15 mouse cellular contexts compared by ENCODE assay signal in genomic region chr10:112876655-112877393, GRCm38 (mm10). TPM values are rescaled to one million over a fixed set of nuclear protein-coding genes. Genes with fewer than 3 reads are reported as not detected.
A peak's percentile ranks its signal among the peaks of the same experiment; 100 is the strongest.
DNase-seq lines count a peak whose midpoint lies in the region; ATAC-seq and TF ChIP-seq lines count a peak whose summit lies in the region.
"Had no signal": no experiment of that assay in that cellular context is flagged by ENCODE, and none has a peak within 500 bp of the region (broad histone marks: within the 10 kb centered on the region; RNA-seq: fewer than 3 reads in every experiment).

No protein-coding gene starts in this region.

- peak; percentile 74; the same call in 1 of the 2 replicates for ATAC-seq in midbrain, embryonic 11.5 days (ENCODE audit: low FRiP score)
- no peak for ATAC-seq in midbrain, postnatal 0 days (ENCODE audit: low FRiP score)
- no peak for ATAC-seq in erythroid progenitor cell, adult 5-6 weeks (replicated peaks; ENCODE audit: low FRiP score, poor library complexity, severe bottlenecking)
- ATAC-seq: CD4-positive, CD25-positive, alpha-beta regulatory T cell, adult 4 months had no signal

- WGBS in midbrain, embryonic 11.5 days, result 70% methylated on average over 1 of the region's 1 CpGs
- 44% methylated on average over 1 of the region's 1 CpGs for WGBS in midbrain, postnatal 0 days

- H3K9me3 ChIP-seq in midbrain, embryonic 11.5 days (ENCODE audit: control insufficient read depth, low read length), result no peaks in the 10 kb centered on the region
- H3K9me3 ChIP-seq in midbrain, postnatal 0 days (ENCODE audit: low read length), result no peaks in the 10 kb centered on the region
- H3K9me3 ChIP-seq: embryonic facial prominence, embryonic 10.5 days; stomach, embryonic 15.5 days had no signal

- no peak overlapping the region for H3K4me2 ChIP-seq in midbrain, embryonic 11.5 days
- H3K4me2 ChIP-seq in midbrain, postnatal 0 days (ENCODE audit: low read depth, low read length, poor library complexity, severe bottlenecking), result no peak overlapping the region
- H3K4me2 ChIP-seq: stomach, embryonic 15.5 days had no signal

- TF ChIP-seq CTCF in midbrain, postnatal 0 days (IDR thresholded peaks at IDR 0.05), result no peak

- H3K27ac ChIP-seq in midbrain, embryonic 11.5 days (ENCODE audit: low read depth, low read length), result no peak overlapping the region
- no peak overlapping the region for H3K27ac ChIP-seq in midbrain, postnatal 0 days (ENCODE audit: low read depth, low read length)
- H3K27ac ChIP-seq: embryonic facial prominence, embryonic 10.5 days; stomach, embryonic 15.5 days had no signal

- no peak overlapping the region for H3K9ac ChIP-seq in midbrain, embryonic 11.5 days (ENCODE audit: low read length)
- H3K9ac ChIP-seq in midbrain, postnatal 0 days (replicated peaks; ENCODE audit: low read length, poor library complexity, severe bottlenecking), result no peak overlapping the region
- H3K9ac ChIP-seq: stomach, embryonic 15.5 days had no signal

- H3K4me1 ChIP-seq in midbrain, embryonic 11.5 days (ENCODE audit: control insufficient read depth, insufficient read depth, low read length), result no peaks in the 10 kb centered on the region
- H3K4me1 ChIP-seq in midbrain, postnatal 0 days (ENCODE audit: insufficient read depth, low read length), result no peaks in the 10 kb centered on the region
- H3K4me1 ChIP-seq: embryonic facial prominence, embryonic 10.5 days; stomach, embryonic 15.5 days had no signal

- no peak for DNase-seq in midbrain, embryonic 11.5 days (ENCODE audit: low spot score, missing footprints)
- DNase-seq in midbrain, postnatal 0 days (ENCODE audit: low spot score), result no peak
- DNase-seq in forelimb bud, embryonic 11.5 days (ENCODE audit: low read depth, low spot score), result peak; percentile 24
- peak; percentile 44 for DNase-seq in mesoderm, embryonic 11.5 days (ENCODE audit: low read depth, low spot score)
- peak; percentile 55 for DNase-seq in retina, embryonic 14.5 days (ENCODE audit: low spot score)
- no peak for DNase-seq in B cell, adult 2 months
- DNase-seq: adrenal gland, postnatal 14 days; cerebellum, adult 9-11 months; kidney, postnatal 10 days; lung, adult 2 months had no signal

- no peaks in the 10 kb centered on the region for H3K27me3 ChIP-seq in midbrain, embryonic 11.5 days (ENCODE audit: control insufficient read depth, insufficient read depth, low read length)
- H3K27me3 ChIP-seq in midbrain, postnatal 0 days (ENCODE audit: insufficient read depth, low read length), result no peaks in the 10 kb centered on the region
- H3K27me3 ChIP-seq: stomach, embryonic 15.5 days had no signal

- no peak overlapping the region for H3K4me3 ChIP-seq in midbrain, embryonic 11.5 days (ENCODE audit: low read depth, low read length)
- H3K4me3 ChIP-seq in midbrain, postnatal 0 days (ENCODE audit: low read depth, low read length), result no peak overlapping the region
- H3K4me3 ChIP-seq: embryonic facial prominence, embryonic 10.5 days; myocyte; stomach, embryonic 15.5 days had no signal

- H3K36me3 ChIP-seq in midbrain, embryonic 11.5 days (ENCODE audit: control insufficient read depth, insufficient read depth, low read length), result no peaks in the 10 kb centered on the region
- no peaks in the 10 kb centered on the region for H3K36me3 ChIP-seq in midbrain, postnatal 0 days (ENCODE audit: insufficient read depth, low read length)
- H3K36me3 ChIP-seq: embryonic facial prominence, embryonic 10.5 days; stomach, embryonic 15.5 days had no signal

RNA-seq across cellular contexts. Expression of gene Atxn7l3b, which starts 52.0 kb away (rescaled TPM):
- 294 TPM in 2 replicates for polyA plus RNA-seq in midbrain, embryonic 11.5 days (2014; fragmentation: Nextera tagmentation; extraction: Ambion mirVana)
- 210 and 245 TPM in 2 replicates for total RNA-seq in midbrain, postnatal 0 days (2014; rRNA removed)
- polyA plus RNA-seq in midbrain, postnatal 0 days (2015; fragmentation: Nextera tagmentation; extraction: Ambion mirVana), result 439 and 502 TPM in 2 replicates
- total RNA-seq in erythroid progenitor cell, adult 5-6 weeks (2015; ENCODE audit: low replicate concordance), result 20.5 and 22.6 TPM in 2 replicates
- 18.2 and 21.9 TPM in 2 replicates for total RNA-seq in erythroid progenitor cell, adult 5-6 weeks (2017; ENCODE audit: low replicate concordance)

Comparison
In these comparisons a context has a peak if more than half of its experiments do, and no peak if none do; other contexts are left out.
1. DNase-seq: peak in forelimb bud, embryonic 11.5 days (single experiment), mesoderm, embryonic 11.5 days (single experiment) and retina, embryonic 14.5 days (single experiment); none in midbrain, embryonic 11.5 days (single experiment), midbrain, postnatal 0 days (single experiment) and B cell, adult 2 months (0 of 2).